Mouse (Mus musculus): Measurements from ENCODE around the gene Rabggta.

DNA sequence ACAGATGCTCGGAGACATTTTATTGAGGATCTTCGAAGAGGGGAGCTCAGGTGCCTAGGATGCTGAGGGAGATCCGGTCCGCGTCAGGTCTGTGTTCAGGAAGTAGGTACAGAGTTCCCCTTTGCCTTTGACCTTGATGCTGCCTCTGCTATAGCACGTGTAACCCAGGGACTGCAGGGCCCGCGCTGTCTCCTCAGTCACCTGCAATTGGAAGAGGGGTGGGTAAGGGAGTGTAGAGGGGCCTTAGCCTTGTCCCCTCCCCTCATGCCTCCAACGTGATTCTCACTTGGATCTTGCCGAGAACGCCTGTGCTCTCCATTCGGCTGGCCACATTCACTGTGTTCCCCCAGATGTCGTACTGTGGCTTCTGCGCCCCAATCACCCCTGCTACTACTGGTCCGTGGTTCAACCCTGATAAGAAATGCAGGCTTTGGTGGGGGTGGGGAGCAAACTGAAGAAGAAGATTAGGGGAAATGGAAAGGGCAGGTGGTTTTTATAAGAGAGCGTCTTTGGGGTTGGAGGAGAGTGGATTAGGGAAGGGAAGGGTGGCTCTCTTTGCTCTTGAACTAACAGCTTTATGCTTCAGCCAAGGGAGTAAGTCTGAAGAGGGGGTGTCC is 47.1 kb upstream of the Rabggta start:
- TF ChIP-seq CTCF (IDR thresholded peaks at IDR 0.05; ENCODE audit: control insufficient read depth, insufficient read depth, insufficient replicate concordance, low read depth, low read length) (no peak), POLR2A (IDR thresholded peaks at IDR 0.05; ENCODE audit: control insufficient read depth, low read depth, low read length) (no peak)
